Mouse (Mus musculus) hindlimb bud, embryonic 11.5 days (tissue): ENCODE data around the gene Magel2.

Source experiments
- DNase-seq: peaks from one replicate; pipeline ENCODE4 v3.0.0-alpha.2; 2012; ENCODE audit warnings: low read depth, low spot score; ENCODE audit errors: extremely low spot score

Magel2 gene

DNA sequence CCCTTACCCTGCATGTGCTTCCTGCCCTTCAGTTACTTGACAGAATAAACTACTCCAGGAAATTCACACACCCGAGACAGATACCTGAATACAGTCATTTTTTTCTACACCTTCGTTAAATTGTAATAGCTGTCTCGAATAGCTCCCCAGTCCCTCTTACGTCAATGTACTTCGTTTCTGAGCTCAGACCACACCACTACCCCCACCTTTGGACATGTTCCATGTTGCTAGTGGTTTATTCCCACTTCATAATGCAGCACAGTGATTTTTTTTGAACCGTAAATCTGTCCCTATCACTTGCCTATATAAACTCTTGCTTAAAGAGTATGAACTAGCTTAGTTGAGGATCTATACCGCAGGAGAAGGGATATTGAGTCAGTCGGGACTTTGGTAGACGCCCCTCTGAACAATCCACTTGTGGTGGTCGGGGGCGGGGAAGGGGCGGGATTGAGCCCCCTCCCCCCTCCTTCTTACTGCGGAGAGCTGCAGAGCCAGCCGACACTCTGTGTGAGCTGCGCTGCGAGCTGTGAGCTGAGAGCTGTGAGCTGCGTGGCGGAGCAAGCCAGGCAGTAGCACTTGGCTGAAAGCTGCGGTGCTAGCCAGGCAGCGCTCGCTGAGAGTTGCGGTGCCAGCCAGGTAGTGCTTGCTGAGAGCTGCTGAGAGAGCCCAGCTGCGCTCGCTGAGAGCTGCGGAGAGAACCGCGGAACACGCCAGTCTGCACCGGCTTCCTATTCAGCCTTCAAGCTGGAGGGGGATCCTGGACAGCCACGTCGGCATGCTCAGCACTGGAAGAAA lies at the start of gene Magel2:
Gene Magel2, plus strand, starts transcription at position 501 of the 795 bp plus-strand sequence.
- DNase-seq = peak; percentile 56

- DNase-seq = no peak
These were observed 31.4 kb upstream of the Magel2 start for GRCm38 (mm10) chr7:62345411-62345810.

- no peak for DNase-seq
These were observed 30.5 kb upstream of the Magel2 start, which contains the start of gene Ndn for GRCm38 (mm10) chr7:62346269-62346668. Gene Ndn, plus strand, starts transcription at chr7:62346569.

DNA sequence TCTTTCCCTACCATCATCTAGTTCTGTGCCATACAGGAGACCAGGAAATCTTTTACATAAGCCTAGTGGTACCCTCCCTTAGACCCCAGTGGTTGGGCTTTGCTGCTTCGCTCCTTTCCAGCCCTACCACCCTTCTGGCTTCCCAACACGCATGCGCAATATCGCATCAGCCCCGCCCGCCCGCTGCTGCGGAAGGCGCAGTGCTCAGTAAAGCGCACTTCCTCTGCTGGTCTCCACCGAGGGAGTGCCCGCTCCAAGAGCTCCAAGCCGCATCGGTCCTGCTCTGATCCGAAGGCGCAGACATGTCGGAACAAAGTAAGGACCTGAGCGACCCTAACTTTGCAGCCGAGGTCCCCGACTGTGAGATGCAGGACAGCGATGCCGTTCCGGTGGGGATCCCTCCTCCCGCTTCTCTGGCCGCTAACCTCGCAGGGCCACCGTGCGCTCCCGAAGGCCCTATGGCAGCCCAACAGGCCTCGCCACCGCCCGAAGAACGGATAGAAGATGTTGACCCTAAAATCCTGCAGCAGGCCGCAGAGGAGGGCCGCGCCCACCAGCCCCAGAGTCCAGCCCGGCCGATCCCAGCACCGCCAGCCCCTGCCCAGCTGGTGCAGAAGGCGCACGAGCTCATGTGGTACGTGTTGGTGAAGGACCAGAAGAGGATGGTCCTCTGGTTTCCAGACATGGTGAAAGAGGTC lies 28.6 kb upstream of the Magel2 start:
- peak; percentile 33 for DNase-seq

DNA sequence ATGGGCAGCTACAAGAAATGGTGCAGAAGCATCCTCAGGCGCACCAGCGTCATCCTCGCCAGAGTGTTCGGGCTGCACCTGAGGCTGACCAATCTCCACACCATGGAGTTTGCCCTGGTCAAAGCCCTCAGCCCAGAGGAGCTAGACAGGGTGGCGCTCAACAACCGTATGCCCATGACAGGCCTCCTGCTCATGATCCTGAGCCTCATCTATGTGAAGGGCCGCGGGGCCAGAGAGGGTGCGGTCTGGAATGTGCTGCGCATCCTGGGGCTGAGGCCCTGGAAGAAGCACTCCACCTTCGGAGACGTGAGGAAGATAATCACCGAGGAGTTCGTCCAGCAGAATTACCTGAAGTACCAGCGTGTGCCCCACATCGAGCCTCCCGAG lies 28.0 kb upstream of the Magel2 start:
- no peak for DNase-seq

- DNase-seq = no peak
These were observed 25.5 kb upstream of the Magel2 start for GRCm38 (mm10) chr7:62351266-62351665.

DNA sequence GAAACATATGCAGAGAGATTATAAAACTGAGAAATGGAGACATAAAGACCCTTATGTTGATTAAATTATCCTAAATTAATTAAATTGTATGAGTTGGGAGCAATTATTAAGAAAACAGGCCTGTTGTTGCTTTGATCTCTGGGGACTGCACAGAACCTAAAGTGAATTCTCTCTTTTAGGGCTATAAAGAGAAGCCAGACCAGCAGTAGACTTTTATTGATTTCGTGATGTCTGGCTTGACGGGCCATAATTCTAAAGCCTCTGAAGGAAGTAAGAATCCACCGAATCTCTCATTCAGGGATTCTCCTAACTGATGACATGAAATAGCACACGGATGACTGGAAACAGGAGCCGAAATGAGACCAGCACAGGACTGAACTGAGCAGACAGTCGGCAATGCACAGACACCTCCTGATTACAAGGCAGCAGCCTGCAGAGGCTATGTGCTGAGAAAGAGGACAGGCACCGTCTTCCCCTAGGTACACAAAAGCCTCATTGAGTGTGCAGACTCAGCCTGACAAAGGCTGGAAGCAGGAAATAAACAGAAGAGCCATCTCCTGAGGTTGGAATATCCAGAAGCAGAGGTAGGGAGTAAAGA lies 11.7 kb upstream of the Magel2 start:
- DNase-seq = no peak

- DNase-seq = no peak
These were observed 10.1 kb upstream of the Magel2 start for GRCm38 (mm10) chr7:62366730-62367129.

DNA sequence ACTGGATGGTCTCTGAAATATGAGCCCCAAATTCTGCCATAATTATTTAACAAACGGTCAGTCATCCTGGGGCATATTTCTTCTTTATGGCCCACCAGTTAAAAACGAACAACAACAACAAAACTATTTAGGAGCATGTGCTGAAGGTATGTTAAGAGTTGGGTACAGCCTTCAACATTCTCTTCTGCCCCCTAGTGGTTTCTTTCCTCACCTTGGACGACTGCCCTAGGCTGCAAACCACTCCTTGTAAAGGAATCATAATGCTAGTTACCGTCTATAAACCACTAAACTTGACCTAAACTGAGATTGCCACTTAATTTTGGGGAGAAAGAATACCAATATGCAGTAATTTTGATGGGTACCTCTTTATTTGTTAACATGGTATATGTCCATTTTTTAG lies 1.2 kb upstream of the Magel2 start:
- no peak for DNase-seq

DNA sequence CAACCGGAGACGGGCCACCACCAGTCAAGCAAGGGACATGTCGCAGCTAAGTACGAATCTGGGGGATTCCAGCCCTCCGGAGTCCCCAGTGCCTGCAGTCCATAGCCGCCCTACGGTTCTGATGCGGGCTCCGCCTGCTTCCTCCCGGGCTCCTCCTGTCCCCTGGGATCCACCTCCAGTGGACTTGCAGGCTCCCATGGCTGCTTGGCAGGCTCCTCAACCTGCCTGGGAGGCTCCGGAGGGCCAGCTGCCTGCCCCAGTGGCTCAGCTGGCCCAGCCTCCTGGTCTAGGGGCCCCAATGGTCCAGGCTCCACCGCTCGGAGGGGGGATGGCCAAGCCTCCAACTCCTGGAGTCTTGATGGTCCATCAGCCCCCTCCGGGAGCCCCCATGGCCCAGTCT lies 503 bp downstream of the Magel2 start:
- no peak for DNase-seq

- no peak for DNase-seq
These were observed 1.7 kb downstream of the Magel2 start for GRCm38 (mm10) chr7:62378529-62378928.

DNA sequence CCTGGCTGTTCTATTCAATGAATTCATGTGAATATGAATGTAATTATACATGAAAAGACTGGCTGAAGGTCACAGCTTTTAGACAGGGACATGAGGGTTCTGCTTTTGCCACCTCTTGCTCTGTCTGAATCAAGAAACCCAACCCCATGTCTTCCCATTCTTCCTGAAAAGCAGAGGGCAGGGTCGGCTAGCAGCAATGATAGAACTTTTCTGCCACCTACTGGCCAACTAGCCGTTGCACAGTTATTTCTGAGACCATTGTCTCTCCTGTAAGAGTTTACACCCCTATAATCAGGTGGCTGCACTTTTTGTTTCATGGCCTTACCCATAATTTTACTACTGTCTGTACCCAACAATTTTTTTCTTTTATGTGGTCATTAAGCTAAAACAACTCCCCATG lies 5.6 kb downstream of the Magel2 start:
- no peak for DNase-seq

- no peak for DNase-seq
These were observed 11.5 kb downstream of the Magel2 start for GRCm38 (mm10) chr7:62388291-62388690.

DNA sequence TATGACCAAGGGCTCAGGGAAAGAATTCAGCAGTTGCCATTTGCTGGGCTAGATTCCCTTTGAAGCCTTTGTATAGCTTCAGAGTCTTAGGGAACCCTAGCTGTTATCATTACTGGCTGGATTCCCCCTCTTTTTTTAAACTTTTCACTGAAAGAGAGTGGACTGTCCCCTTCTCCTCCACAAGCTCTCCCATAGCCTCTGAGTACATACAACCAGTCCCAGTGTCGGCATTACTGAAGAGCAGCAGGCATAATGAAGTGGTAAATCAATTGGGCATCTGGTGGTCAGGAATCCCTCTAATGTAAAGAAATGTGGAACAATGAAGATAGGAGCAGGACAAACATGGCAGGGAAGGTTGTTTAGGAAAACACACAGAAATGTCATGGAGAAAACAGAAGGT lies 15.4 kb downstream of the Magel2 start:
- DNase-seq = no peak

DNA sequence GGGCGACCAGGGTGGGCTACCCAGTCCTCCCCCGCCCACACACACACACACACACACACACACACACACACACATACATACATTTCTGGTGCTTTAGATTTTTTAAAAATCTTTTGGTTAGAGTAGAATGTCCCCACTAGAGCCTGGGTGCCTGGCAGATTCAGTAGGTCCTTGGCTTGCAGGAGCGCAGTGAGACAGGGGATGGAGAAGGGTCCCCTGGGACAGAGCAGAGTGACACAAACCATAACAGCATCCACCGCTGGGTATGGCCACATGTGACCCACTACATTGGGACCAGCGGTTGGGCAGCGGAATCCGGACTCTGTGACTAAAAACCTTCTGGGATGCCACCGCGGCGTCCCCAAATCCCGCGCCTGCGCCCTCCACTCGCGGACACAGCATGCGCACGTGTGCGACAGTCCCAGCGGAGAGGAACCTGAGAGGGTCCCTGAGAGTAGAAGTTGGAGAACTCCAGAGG lies 29.8 kb downstream of the Magel2 start:
- no peak for DNase-seq

DNA sequence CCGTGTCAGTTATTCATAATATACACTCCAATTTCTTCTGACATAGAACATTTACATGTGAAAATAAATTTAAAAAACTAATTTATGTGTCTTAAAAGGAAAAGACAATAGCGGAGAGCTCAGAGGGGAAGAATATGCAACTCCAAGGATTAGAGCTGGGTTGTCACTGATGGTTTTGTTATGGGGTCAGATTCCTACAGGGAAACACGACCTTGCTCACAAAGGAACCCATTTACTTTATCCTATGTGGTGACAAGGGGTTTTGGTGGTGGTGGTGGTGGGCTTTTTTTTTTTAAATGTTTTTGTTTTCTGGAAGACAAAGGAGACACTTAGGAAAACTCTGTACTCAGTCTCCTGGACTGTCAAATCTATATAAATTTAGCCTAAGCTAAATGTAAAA lies 31.0 kb downstream of the Magel2 start:
- no peak for DNase-seq

GRCm38 (mm10) chr7:62415222-62415621 lies 38.4 kb downstream of the Magel2 start:
- DNase-seq = no peak

DNA sequence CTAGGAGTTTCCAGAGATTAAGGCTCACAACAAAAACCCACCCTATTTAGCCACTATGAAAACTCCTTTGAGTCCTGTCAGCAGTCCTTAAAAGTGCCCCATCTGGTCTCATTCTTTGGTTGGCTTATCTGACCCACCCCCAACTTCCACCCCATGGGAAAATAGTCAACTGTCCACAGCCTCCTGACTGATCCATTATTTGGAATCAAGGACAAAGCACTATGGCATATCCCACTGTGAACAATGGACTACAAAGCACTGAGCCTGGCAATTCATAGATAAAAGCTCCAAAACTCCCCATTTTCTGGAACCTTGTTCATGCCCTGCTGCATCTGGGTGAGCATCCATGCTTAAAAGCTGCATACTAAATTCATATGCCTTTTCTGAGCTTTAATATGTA lies 39.4 kb downstream of the Magel2 start:
- no peak for DNase-seq

GRCm38 (mm10) chr7:62418346-62418745 lies 41.5 kb downstream of the Magel2 start:
- DNase-seq = no peak

DNA sequence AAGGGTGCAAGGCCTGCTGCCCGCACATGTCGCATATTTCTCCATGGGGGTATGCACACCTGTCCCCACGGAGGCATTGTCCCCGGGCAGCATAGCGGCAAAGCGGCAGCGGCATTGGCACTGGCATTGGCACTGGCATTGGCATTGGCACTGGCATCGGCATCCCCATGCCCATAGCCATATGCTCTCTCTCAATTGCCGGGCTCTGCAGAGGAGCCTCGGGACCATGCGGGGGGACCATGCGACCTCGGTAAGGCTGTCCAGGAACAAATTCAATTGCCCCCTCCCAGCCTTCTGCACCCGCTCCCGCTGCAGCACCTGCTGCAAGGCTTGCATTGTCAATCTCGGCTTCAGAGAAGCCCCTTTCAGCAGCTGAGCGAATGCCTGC lies 42.3 kb downstream of the Magel2 start:
- no peak for DNase-seq

DNA sequence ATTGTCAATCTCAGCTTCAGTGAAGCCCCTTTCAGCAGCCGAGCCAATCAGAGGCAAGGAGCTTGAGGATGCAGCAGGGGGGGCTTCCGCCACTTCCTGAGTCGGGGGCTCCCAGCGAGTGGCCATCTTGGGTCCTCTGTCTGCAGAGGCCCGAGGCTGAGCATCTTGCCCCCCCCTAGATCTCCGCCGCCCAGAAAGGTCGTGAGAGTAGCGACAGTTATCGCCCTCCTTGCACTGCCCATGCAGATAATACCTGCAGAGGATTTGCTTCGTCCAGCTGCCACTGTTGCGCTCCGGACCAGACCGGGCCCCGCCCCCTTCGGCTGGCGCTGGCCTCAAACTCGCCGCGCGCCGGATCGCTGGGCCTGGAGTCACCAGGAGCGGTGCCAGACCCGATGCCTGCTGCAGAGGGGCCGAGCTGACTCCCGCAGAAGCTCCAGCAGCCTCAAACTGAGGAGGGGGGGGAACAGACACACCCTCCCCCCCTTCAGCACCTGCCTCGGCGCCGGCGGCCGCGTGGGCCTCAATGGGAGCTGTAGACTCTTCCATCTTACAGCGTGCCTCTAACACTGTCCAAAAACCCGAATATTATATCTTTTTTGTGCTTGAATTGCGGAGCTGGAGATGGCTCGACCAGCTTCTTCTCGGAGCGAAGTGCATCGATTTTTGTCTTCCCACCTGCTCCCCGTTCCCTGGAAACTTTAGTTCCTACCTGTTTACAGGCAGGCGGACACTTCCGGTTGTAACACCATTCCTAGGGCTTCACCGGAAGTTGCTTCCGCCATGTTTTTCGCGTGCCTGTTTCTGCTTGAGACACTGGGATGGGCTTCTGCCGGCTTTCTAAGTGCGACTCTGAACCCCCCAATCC lies 42.9 kb downstream of the Magel2 start, which contains the start of gene Mkrn3:
Gene Mkrn3, minus strand, starts transcription at position 647 of the 868 bp plus-strand sequence.
- peak; percentile 85 for DNase-seq
